Mouse (Mus musculus) frontal cortex, postnatal 25 days (tissue): ENCODE results near the gene Hist1h4i.
"Not testable (repeated sequence)": the region's sequence is repeated elsewhere in the genome, so short reads cannot be mapped to it uniquely, and the experiment has no call there.

Experiments
- DNase-seq, 2 experiments: peaks; one replicate each; pipeline ENCODE4 v3.0.0; 2022; ENCODE audit warnings: low spot score in 2 of 2

Hist1h4i gene

DNA sequence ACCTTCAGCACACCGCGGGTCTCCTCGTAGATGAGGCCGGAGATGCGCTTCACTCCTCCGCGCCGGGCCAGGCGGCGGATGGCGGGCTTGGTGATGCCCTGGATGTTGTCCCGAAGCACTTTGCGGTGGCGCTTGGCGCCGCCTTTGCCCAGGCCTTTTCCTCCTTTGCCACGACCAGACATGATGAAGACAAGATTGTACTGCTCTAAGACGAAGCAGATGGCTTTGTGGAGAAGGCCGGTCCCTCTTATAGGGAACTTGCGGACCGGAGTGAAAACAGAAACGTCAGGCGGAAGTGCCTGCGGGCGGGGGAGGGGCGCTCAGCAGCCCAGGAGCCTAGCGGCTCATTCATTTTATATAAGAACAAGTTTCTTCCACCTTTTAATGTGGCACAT is at the start of gene Hist1h4i:
TSS of gene Hist1h4i (minus strand) at position 221 of the 395 bp plus-strand sequence.
- peak; percentile 99 for DNase-seq

DNA sequence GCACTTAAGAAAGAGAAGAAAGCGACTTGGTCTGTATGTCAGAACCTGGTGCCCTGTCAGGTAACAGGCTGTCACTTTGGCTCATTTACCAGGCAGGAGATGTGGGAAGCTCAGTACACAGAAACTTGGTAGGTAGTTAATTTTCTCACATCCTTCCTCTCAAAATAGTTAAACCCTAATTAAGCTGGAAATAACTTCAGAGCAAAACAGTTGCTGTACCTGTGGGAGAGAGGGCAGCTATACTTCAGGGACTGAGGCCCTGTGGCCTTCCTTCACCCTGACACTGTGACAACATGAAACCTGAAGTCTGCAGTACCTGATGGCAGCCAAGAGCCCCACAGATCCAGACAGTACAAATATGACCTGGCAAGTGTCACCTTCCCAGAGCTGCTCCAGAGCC is 43.0 kb upstream of the Hist1h4i start, which contains the start of gene Vmn1r188:
TSS of gene Vmn1r188 (plus strand) at position 301 of the 400 bp plus-strand sequence.
- not testable (repeated sequence) for DNase-seq

DNA sequence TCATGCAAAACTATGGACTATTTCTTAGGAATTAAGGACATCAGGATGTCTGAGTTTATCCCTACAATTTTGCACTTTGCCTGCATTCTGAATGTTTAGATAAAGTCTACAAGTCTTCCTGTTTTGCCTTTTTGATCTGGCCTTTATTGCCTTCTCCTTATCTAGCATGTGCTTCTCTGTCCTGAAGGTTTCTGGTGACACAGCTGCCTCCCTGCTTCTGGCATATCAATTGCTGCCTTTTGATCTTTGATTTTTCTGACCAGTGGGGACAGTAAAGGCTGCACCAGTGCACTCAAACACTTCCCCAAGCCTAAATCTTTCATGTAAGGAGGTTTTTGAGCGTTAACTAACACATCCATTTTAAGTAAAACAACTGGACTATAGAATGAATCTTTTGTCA is 22.3 kb upstream of the Hist1h4i start:
- no peak for DNase-seq

DNA sequence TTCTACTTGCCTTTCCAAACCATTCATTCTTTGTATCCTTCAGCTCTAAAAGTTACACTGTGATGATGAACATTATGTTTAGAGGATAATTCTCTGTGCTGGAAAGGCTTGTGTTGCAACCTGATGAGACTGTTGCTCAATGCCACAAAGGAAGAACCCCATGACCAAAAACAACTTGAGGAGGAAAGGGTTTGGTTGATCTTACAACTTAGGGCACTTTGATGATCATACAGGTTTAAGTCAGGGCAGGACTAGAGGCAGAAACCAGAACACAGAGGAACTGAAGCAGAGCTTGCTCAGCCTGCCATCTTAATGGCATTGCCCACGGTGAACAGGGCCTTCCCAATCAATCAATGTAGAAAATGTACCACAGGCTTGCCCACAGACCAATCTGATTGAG is 20.3 kb upstream of the Hist1h4i start:
- no peak for DNase-seq

DNA sequence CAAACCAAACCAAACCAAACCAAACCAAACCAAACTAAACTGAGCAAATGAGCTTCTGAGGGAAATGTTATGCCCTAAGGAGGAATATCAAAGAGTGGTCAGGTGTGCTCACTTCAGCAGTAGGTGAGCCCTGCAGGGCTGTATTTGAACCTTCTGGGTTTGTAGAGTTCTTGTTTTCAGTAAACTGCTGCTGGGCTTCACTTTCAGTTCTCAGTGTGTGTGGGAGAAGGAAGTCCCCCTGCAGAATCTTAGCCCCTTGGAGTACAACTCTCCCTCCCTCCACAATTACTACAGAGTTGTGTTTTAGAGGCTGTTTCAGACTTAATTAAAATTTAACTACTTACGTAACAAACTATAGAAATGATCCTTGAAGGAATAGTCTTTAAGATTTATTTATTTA is 12.6 kb upstream of the Hist1h4i start:
- no peak for DNase-seq

DNA sequence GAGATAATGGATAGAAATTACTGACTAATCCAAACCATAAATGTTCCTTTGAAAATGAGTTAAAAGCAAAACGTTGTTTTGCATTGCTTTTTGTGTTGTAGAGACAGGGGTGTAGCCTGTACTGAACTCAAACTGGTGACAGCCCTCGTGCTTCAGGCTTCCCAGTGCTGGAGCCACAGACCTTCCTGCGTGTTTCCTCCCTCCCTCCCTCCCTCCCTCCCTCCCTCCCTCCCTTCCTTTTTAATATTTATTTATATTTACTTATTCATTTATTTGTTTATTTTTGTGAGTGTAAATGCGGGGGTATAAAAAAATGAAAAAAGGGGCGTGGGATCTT is 10.3 kb upstream of the Hist1h4i start:
- no peak for DNase-seq

DNA sequence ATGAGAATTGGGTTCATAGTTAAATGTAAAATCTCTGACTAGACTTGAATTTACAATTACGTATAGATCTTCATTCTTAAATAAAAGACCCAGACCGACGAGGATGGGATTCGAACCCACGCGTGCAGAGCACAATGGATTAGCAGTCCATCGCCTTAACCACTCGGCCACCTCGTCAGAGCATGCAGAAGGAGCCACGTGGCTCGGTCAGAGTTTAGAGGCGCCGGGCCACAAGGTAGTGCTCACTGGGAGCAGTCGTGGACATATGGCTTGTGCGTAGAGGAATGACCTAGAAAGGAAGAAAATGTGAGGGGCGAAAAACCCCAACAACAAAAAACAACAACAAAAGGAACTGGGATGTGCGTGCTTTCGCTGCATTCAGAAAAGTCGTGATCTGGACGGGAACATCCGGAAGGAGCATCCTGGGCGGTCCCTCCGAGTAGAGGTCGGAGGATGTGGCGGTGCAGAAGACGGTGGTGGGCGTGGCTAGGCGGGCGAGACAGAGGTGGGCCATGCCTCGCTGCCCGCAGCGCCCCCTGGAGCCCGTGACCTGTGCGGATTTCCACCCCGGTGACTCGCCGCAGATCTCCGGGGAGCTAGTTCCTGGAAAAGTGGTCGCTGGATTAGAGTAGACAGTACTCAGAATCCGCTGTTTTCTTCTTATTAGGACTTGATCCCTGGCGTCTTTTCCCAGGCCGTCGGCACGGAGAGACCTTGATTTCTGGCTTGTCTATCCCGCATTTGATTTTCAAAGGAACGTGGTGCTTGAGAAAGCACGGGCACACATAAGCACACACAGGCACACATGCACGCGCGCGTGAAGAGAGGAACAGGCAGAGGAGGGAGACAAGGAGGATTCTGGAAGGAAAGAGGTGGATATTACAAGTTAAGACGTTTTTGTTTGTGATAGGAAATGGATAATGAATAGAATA is 9.7 kb upstream of the Hist1h4i start:
- peak; percentile 89 to 90 for DNase-seq

DNA sequence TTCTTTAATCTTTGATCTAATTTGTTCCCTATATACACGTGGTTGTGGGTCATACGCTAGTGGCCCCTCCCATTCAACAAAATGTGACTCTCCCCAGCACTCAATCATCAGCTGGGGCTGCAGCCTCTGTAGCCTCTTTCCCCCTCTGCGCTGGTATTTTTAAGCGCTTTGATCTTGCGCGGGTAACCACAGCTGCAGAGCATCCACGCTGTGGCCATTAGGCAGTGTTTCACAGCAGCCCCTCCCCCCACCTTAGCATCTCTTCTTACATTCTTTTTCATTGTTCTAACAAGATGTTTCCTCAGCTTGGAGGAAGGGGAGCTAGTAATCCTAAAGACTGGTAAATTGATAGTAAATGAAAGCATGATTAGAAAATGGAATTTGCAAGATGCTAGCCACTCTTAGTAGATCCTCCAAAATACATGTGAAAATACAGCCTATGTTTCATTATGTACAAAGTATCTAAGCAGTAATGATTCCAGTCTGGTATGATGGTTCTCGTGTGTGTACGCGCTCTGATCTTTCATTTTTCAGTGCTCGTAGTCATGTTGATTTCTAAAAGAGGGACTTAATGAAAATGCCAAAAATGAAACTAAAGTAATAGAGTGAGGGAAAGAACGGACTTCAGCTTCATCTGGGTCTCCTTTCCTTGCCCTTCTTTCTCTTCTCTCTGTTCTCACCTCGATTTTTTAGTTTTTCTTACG is 8.7 kb upstream of the Hist1h4i start:
- no peak for DNase-seq

DNA sequence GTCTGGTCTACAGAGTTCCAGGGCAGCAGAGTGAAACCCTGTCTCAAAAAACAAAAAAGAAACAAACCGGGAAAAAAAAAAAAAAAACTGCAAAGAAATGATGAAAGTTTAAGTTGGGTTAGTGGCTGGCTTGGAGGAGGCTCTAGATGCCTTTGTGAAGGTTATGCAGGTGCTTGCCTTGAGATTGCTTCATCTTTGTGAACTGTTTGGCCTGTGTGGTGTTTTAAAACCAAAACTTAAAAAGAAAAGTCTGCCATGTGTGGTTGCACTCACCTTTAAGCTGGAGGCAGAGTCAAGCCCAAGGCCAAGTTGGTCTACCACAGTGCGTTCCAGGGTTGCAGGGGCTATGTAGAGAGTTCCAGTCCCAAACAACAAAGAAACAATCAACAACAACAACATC is 7.9 kb upstream of the Hist1h4i start:
- no peak for DNase-seq

DNA sequence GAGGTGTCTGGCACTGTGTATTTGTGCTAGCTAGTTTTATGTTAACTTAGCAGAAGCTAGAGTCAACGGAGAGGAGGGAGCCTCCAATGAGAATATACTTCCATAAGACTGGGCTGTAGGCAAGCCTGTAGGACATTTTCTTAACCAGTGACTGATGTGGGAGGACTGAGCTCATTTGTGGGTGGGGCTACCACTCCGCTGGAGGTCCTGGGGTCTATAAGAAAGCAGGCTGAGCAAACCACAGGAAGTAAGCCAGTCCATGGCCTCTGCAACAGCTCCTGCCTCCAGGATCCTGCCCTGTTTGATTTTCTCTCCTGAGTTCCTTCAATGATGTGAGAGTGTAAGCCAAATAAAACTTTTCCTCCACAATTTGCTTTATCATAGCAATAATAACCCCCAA is 4.1 kb upstream of the Hist1h4i start:
- DNase-seq: no peak

DNA sequence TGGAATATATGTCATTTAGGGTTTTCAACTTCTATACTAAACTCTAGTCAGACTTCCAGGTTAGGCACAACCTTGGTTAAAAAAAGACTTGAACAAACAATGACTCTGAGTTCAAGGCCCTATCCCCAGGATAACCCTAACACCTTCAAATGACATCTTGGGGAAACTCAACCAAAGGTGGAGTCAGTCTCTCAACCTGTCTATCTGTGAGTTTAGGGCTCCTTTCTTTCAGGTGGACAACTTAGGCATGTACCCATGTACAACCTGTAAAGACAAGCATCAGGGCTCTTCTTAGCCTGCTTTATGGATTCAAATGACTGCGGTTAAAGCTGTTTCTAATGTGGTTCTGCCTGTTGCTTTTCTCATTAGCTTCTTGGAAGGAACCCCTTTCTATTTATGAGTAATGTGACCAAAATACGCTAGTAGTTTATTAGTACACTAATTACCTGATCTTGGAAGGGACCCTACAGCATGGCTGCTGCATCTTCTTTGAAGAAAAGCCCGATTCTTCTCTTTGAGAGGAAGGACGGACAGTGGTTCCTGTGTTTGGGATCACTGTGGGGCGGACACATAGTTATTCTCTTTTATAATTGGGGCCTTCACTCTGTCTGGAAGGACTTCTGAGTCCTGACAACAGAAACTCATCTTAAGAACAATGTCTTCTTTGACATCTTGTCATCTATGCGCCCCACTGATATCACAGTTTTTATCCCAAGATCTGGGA is 3.4 kb upstream of the Hist1h4i start:
- no peak for DNase-seq

DNA sequence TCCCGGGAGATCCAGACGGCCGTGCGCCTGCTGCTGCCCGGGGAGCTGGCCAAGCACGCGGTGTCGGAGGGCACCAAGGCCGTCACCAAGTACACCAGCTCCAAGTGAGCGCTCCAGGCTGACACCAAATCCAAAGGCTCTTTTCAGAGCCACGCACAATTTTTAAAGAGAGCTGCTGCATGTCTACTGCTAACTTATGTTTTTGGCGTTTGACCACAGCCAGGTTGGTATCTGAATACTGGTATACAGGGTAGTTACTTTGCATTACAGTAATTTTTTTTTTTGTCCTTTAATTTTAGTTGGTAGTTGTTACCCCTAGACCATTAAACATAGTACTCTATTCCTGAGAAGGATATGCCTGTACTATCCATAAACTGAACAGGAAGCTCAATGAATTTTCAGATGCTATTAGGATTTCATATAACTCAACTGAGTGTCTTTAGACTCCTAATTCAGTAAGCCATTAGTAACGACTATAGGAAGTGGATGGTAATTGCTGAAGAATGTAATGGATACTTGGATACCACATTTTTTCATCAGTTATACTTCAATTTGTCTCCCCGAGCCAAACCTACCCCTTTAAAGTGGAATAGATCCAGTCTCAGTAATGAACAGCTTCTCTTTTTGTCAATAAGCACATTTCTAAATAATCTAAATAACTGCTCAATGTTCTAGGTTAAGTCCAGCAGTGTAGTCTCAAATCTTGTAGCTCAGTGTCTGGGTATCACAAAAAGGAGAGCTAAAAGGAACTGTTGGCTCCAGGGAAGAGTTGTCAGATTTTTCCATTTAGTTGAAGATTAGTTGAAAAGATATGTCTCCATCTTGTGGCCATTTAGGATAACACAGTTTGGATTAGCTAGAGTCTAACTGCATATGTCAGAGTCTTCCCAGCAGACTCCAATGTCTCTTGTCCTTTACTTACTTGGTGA is 2.6 kb upstream of the Hist1h4i start:
- DNase-seq: no peak

DNA sequence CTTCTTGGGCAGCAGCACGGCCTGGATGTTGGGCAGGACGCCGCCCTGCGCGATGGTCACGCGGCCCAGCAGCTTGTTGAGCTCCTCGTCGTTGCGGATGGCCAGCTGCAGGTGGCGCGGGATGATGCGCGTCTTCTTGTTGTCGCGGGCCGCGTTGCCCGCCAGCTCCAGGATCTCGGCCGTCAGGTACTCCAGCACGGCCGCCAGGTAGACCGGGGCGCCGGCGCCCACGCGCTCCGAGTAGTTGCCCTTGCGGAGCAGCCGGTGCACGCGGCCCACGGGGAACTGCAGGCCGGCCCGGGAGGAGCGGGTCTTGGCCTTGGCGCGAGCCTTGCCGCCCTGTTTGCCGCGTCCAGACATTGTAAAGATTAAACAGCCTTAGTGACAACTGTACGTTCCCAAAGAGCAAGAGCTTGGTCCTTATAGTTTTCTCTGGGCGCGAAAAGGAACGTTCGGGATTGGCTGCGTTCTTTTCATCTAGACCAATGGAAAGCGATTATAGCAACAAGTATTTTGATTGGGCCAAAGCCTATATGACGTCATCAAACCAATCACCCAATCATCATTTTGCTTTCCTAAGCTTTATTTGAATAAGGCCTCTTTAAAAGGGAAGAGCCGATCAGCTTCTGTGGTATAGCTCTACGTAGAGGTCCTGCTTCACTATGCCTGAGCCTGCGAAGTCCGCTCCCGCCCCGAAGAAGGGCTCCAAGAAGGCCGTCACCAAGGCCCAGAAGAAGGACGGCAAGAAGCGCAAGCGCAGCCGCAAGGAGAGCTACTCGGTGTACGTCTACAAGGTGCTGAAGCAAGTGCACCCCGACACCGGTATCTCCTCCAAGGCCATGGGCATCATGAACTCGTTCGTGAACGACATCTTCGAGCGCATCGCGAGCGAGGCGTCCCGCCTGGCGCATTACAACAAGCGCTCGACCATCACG is 1.7 kb upstream of the Hist1h4i start, which contains the start of the genes Hist1h2ag and Hist1h2bj:
TSS of gene Hist1h2ag (minus strand) at position 377 of the 935 bp plus-strand sequence.
TSS of gene Hist1h2bj (plus strand) at position 647 of the 935 bp plus-strand sequence.
- peak; percentile 68 to 84 for DNase-seq

DNA sequence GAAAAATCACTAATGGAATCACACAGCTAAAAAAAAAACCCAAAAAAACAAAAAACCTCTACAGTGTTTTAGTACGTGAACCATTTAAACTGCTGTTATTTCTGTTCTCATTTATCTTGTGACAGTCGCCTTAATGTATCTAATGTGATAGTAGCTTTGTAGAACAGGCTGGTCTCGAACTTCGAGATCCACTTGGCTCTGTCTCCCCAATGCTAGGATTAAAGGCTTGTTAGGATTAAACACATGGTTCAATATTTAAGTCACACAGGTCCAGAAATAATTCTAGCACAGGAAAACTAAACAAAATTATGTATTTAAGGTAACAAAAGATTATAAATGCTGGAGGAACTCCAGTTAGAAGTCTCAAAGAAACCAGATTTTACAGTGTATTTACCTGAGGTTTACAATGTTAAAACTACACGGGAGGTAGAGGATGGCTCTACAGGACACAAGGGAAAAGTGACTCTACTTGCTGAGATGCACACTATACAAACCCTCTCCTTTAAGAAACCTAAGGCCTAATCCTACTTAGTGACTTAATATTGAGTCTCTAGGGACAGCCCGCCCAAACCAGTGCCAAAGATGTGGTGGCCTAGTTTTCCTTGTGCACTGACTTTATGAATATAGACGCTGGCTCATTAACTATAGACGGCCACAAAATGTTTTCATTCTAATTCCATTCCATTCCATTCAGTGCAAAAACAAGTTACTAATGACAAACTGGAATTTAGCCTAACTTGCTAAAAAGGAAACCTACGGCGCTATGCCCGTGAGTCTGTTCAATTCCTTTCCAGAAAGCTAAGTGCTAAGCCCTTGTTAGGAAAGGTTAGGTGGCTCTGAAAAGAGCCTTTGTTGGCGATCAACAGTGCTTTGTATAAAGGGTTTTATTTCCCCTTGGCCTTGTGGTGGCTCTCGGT is 747 bp upstream of the Hist1h4i start:
- DNase-seq: no peak

DNA sequence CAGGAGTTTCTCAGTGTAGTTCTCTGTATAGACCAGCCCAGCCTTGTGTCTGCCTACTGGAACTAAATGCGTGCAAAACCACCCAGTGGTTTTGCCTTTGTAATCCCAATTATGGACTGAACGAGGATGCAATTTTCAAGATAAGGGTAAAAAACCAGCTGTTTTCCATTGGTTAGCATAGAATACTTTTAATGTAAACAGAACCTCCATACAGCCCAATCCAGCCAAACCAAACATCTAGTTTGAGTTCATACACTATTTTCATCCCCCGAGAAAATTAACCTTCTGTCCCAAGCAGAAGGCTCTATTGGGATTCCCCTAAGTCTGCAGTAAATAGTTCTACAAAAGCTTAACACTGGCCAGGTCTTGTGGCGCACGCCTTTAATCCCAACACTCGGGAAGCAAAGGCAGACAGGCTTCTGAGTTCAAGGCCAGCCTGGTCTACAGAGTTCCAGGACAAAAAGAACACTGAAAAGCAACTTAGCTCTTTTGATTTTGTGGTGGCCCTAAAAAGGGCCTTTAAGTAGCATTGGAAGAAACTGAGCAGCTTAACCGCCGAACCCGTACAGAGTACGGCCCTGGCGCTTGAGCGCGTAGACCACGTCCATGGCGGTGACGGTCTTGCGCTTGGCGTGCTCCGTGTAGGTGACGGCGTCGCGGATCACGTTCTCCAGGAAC is 559 bp downstream of the Hist1h4i start:
- DNase-seq: no peak

DNA sequence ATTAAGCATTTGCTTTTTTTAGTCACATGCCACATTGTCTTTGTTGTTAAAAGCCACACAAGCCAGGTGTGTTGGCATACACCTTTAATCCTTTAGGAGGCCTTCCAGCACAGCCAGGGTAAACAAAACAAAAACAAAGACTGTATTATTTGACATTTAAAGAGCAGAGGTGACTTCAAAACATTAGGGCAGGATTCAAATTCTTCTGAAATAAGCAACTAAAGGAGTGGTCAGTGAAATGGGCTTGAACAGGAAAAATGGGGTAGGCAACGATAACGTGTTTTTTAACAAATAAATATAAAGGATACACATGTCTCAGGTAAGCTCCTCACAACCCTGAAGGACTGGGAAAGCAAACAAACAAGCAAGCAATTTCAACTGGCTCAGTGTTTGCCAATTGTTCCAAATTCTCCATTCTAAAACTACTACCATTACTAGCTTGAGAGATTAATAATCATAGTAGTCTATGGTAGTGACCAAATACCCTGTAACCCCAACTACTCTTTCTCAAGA is 1.2 kb downstream of the Hist1h4i start:
- DNase-seq: no peak

DNA sequence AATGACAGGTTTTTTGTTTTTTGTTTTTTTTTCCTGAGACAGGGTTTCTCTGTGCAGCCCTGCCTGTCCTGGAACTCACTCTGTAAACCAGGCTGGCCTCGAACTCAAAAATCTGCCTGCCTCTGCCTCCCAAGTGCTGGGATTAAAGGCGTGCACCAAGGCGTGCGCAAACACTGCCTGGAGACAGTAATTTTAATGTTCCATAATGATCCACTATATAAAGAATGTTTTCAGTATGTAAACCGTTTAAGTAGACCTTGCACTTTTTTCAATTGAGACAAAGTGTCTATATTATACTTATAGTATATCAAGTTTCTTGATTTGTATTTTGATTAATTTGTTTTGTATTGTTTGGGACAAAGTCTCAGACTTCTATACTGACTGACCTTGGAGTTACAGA is 1.8 kb downstream of the Hist1h4i start:
- DNase-seq: no peak

DNA sequence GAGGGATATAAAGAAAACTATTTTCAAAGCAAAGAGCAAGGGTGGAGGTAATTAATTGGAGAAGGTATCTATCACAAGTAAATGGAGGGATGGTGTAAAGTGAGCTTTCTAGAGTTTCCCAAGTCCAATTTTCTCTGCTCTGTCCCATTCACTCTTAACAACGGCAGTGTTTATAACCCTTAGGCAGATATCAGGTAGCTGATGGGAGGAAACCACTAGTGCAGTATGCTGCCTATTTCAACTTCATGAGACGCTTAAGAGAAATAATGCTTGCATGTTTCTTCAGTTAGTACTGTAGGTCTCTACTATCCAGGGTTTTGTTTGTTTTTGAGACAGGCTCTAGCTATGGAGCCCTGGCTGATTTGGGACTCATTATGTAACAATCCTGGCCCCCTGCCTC is 3.7 kb downstream of the Hist1h4i start:
- no peak for DNase-seq
